Mouse (Mus musculus) layer of hippocampus, adult 11-12 months (tissue): ENCODE results near the gene Robo4.

ENCODE experiments used
- DNase-seq: peaks from one replicate; pipeline ENCODE4 v3.0.0; 2022; ENCODE audit warnings: low spot score

The Robo4 gene

DNA sequence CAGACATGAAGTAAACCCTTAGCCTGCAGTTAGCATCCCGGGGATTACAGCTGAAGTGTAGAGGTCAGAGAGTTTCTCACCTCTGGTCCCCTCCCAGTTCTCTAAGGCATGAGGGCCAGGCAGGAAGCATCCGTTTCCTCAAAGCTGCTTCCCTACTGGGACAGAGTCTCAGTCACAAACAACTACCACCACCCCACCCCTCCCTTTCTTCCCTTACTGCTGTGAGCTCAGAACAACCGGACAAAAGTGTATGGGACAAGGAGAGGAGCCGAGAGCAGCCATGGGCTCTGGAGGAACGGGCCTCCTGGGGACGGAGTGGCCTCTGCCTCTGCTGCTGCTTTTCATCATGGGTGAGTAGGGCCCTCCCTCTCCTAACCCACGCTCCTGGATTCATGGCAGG is at the start of gene Robo4:
Robo4 (plus strand) TSS at position 96 of the 400 bp plus-strand sequence.
- DNase-seq, result no peak

DNA sequence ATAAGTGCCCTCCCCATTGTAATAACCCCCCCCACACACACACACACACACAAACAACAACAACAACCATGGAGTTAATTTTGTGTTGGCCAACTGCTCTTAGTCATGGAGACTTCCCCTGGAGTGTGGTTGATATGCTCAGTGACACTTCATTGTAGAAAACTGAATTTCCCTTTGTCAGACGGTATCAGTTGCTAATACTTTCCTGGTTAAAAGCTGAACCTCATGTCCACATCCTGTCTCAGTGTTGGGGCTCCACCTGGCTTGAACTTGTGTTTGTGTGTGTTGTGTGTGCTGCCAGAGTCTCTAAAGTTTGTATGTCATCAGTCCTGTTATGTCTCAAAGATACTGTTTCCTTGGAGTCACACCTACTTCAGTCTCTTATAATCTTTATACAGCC is 47.2 kb upstream of the Robo4 start:
- DNase-seq, result no peak

DNA sequence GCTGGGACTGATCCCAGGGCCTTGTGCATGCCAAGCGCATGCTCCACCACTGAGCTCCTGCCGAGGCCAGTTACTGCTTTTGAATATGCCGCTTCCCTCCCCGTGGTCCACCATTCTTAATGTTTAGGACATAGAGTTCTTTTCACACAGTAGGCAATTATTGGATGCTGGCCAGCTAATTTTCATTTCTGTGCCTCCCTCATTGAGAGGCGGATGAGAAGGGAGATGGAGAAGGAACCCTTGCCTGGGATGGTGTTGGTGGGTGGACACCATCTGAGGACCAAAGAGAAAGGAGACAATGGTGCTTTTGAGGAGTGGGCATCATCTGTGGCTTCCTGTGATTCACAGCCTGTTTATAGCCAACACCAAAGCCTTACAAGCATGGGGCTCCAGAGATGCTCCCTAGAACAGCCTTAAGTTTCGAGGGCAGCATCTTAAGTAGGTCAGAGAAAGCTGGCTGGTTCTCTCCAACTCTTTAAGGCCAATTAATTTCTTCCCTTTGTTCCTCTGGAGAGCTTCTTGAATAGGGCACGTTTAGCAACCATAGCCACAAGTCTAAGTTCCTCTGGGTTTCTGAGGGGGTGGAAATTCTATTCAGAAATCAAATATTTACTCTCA is 42.9 kb upstream of the Robo4 start:
- DNase-seq, result peak; percentile 59

DNA sequence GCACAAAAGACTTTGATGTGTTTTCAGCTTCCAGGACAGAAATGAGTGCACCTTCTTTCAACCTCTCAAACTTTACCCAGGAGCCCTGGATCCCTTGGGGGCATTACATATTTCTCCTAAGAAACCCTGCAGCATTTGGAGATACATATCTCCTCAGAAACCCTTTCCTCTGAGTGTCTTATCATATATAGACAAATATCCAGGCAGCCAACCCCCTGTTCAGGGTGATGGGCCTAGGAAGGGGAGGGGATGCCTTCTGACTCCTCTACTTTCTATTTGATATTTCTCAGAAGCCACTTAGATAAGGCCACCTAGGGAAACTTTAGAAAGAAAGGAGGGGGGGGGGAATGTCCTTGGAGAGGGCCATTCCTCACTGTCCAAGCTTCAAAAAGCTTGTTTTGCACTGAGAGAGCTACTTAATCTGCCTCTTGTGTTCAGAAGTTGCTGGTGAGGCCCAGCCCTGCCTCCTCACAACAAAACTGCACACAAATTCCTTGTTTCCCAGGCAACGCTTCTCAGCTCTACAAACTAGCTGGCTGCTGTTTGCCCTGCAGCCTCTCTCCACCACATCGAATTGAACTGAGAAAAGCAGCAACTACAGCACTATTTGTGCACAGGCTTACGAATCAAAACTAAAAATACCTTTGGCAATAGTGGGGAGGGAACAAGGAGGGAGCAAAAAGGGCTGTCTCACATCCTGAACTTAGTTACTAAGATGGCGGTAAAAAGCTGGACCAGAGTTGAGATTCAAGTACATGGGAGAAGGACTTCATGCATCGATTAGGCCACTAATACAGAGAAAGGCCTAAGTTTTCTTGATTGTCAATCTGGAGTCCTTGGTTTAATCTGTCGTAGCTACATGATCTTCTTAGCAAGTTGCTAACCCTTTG is 42.1 kb upstream of the Robo4 start:
- DNase-seq, result peak; percentile 76

DNA sequence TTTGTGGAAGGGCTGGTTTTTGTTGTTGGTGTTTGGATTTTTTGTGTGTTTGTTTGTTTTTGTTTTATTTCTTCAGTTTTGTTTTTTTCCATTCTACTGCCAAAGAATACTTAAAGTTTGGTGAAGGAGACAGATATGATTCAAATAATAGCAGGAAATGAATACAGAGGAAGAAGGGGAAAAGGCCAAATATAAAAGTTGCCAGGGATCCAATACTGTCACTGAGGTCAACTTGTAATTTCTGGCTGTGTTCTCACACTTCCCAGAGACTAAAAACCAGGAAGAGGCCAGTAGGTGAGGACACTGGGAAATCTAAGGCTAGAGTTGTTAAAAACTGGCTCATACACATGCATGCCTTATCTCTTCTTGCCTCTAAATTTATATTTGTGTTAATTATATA is 39.6 kb upstream of the Robo4 start:
- no peak for DNase-seq

DNA sequence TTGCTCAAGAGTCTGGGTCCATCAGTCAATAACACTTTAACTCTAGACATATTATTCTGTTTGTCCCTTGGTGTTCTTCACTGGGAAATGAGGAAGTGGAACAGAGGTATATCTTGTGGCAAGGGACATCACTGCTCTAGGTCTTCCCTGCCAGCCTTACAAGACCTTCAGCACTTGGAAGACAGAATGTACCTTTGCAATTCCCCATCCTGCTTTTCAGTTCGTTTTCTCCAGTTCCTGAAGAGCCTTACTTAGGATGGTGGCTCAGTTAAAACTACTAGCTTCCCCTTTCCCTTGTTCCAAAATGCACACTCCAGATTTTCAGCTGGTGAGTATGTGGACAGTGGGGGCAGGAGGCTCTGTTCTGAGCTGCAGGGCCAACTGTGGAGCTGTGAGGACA is 38.8 kb upstream of the Robo4 start:
- DNase-seq, result no peak

DNA sequence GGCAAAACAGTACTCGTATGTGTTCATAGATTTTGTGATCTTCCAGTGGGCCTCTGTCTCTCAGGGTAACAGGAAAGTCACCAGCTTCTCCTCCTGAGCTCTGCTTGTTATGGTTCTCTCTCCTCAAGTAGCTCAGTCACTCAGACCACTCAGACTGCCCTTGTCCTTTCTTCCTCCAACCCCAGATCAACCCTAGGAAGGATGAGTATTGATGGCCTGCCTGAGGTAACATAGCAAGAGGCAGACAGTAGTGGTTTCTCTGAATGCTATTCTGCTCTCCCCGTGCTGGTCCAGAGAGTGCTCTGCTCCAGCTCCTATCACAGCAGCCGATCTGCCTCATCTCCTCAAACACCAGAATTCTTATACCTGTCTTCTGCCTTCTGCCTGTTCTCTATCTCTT is 38.1 kb upstream of the Robo4 start:
- DNase-seq, result no peak

DNA sequence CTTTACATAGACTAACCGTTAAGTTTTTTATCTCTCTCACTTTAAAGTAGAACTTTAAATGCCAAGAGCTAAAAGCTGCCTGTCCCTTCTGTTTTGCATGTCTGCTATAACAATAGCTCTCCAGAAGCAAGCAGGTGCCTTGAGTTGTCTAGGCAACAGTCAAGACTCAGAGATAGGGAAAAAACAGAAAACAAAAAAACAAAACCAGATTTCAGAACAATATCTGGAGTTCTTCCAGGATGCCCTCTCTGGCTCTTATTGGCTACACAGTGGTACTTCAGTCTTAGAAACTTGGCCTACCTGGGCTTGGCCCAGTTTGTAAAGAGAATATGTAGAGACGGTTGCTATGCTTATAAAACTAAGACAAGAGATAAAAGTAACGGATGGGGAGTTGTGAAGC is 37.3 kb upstream of the Robo4 start:
- no peak for DNase-seq

DNA sequence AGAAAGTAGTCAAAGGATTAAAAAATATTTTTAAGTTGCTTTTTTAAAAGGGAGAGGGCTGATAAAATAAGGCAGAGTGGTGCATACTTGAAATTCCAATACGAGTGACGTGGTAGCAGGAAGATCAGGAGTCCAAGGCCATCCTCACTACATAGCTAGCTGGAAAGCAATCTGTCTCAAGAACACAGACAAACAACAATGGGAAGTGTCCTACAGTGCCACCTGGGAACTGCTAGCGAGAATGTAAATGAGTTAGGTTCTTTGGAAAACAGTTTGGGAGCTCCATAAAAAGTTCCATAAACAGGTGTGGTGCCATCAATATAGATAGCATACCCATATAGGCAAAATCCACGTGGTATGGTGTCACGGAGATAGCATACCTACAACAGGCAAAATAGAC is 36.0 kb upstream of the Robo4 start:
- DNase-seq, result no peak

DNA sequence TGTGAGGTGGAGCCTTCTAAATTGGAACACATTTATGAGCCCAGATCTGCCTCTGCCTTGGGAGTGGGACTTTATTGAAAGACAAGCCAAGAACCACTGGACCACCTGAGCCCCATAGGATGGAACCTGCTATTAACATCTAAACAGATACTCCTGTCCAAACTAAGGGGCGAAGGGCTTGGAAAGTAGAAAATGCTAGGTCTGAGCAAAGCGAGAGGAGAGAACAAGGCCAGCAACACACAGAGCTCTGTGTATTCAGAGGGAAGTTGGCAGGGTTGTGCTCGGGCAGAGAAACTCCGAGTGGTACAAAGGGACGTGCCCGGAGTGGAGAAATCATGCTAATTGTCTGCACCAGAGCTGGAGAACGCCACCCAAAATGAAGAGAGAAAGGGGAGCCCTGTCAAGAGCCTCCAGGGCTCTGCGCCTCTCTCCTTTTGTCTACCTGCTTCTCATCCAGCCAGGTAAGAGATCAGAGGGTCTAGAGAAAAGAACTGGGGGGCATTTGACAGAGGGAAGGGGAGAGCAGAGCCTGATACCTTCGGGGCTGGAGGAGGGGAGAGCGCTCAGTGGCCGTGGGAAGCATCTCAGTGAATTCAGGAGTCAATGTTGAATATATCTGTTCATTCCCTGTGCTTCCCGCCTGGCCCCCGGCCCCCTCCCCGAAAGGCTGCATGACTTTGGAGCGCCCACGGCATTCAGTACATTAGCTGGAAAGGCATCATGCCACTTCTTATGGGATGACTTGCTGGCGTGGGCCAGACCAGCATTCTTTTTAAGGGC is 34.2 kb upstream of the Robo4 start, which contains the start of gene Hepacam:
Hepacam (plus strand) TSS at position 51 of the 780 bp plus-strand sequence.
- peak; percentile 66 for DNase-seq

DNA sequence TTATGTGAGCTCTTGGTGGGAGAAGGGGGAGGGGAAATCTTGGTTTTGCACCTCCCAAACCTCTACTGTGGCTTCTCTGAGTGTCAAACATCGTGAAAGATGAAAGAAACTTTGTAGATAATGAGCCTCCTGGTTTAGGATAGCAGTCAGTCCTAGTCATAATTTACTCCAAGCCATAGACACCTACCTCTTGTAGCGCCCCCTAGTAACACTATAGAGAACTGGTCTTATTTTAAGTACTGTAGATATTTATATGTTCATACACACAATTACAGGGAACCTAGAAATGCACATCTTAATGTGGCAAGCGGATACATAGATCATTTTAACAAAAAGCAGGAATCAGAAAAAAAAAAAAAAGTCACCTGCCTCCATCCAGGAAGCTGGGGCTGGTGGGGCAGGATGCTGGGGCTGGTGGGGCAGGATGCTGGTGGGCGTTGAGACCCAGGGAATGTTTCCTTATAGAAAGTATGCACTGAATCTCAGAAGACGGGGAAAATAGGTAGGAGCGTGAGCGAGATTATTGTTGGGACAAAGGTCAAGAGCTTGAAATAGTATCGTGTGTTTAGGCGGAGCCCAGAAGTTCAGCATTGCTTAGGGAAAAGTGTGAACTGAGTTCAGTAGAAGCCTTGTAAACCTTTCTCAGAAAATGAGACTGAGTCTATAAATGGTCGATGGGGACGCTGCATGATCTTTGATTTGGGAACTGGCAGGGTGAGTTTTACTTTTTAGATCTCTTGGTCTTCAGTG is 33.4 kb upstream of the Robo4 start:
- no peak for DNase-seq

DNA sequence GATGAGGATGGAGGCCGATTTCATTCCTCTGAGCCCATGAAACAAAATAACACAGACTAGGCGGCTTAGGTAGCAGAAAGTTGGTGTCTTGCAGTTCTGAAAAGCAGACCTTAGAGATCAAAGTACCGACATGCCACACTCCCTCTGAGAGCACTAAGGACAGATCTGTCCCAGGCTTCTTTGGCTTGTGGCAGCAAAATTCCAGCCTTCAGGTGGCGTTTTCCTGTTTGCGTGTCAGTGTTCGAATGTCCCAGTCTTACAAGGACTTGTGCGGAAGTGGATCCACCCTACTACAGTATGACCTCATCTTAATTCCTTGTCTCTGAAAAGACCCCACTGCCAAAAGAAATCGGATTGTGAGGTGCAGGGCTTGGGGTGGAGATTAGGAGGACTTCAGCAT is 32.8 kb upstream of the Robo4 start:
- no peak for DNase-seq

DNA sequence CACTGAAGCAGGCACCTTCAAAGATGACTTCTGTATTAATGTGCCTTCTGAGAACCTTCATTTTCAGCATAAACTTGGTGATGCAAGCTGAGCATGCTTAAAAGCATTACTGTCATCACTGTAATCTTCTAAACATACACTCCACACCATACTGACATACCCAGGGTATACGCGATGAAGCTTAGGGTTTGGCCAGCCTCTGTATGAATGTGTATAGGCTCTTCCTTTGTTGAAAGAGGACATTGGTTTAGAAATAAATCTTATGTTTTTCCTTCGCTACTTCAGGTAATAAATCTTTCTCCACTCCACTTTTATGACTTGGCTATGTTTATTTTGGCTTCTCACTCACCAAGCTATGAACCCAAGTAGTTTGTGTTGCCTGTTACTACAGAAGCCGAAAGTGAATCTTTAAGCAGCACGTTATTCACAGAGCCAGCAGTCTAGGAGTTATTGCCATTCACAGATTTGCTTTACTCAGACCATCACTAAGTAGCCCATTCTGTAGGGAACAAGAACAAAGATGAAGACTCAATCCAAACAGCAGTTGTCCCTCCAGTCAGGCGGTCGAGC is 30.4 kb upstream of the Robo4 start:
- no peak for DNase-seq

DNA sequence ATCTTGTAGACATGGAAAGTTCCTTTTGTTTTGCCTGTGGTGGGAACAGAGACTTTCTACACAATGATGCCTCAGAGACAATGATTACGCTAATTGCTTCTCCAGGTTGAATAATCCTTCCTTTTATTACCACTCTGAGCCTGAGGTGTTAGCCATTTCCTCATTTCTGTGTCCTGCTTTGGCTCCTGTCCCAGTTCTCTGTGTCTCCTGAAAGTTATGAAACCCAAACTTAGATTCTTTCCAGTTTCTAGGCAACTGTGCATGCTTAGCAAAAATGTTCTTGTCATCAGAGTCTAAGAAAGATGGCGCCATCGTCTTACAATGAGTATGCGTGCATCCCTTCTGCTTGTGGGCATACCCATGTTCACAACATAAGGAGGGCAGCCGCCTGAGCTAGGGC is 26.0 kb upstream of the Robo4 start:
- DNase-seq, result no peak

DNA sequence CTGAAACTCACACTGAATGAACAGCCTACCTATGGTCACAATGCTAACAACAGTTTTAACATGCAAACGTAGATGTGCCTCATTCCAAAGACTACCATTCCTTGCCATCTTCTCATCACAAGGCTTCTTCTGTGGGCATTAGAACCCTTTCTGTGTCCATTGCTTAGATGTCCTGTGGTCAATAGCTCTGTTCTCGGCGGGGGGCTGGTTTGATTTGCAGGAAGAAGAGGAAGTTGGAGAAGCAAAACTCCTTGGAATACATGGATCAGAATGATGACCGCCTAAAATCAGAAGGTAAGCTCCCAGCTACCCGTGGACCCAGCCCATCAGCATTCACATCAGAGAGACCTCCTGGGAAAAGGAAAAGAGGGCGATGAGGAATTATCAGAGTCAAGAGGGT is 18.5 kb upstream of the Robo4 start:
- no peak for DNase-seq

DNA sequence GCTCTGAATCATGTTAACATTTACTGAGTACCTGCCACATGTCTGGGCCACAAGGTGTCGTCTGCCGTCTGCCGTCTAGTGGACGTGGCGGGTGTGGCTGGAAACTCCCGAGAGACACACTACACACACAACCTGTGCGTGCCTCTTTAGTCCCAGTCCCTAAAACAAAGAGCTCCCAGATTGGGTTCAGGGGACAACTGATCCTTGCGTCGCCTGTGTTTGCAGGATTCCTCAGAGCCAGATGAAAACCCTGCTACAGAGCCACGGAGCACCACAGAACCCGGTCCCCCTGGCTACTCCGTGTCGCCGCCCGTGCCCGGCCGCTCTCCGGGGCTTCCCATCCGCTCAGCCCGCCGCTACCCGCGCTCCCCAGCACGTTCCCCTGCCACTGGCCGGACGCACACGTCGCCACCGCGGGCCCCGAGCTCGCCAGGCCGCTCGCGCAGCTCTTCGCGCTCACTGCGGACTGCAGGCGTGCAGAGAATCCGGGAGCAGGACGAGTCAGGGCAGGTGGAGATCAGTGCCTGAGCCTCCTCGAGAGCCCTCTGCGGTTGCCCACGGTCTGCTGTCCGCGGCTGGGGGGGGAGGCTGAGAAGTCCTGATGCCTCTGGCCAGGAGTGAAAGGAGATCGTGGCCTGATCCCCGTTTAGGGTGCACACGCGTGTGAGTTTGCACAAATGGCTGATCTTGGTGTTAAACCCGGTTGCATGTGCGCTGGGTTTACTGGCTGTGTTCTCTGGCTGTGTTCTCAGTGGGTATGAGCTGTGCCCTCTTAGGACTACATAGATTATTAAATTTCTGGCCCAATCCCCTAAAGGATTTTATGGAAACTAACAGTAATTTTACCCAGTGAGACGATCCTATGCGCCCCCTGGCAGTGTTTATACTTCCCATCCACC is 17.2 kb upstream of the Robo4 start:
- no peak for DNase-seq

DNA sequence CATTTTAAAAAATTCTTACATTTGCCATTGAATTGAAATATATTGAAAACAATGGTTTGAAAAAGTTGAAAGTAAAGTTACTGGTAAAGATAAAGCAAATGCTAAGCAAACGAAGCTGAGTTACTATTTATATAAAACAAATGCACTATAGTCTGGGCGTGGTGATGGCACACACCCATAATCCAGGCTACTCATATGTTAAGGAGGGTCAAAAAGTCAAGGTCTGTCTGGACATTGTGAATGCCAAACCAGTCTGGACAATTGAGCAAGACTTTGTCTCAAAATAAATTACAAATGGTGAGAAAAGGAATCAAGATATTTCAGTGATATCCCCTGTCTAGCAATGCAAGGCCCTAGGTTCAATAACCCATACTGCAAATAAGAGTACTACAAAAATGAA is 10.8 kb upstream of the Robo4 start:
- DNase-seq, result no peak

DNA sequence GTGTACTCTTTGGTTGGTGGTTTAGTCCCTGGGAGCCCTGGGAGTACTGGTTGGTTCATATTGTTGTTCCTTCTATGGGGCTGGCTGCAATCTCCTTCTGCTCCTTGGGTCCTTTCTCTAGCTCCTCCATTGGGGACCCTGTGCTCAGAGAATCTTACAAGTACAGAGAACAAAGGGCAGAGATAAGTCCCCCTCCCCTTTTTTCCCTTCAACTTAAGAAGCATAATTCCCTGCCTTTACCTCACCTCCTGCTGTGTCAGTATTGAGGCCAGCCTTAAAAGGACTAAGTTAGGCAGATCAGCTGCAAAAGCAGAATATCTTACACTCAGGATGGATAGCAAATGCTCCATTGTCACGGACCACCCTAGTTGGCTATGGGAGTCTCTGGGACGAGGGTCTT is 9.6 kb upstream of the Robo4 start:
- DNase-seq, result no peak

DNA sequence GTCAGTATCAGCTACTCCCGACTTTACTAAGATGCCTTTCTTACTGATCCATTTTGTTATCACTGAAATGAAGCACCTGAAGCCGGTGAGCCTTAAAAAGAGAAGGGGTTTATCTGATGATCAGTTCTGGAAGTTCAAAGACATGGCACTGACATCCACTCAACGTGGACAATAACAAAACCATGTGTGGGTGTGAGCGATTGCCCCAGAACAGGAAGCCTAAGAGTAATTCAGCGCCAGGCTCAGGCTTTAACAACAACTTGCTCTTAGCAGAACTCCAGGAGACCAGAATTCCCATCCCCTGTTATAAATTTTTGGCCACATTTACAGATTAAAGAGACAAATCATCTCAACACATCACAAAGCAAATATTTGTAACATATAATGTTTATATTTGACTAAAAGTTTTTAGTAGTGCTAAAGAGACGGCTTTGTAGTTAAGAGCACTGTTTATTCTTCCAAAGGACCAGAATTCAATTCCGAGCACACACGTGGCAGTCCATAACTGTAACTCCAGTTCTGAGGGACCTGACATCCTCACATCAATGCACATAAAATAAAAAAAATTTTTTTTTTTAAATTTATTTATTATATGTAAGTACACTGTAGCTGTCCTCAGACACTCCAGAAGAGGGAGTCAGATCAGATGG is 8.1 kb upstream of the Robo4 start:
- DNase-seq, result no peak

DNA sequence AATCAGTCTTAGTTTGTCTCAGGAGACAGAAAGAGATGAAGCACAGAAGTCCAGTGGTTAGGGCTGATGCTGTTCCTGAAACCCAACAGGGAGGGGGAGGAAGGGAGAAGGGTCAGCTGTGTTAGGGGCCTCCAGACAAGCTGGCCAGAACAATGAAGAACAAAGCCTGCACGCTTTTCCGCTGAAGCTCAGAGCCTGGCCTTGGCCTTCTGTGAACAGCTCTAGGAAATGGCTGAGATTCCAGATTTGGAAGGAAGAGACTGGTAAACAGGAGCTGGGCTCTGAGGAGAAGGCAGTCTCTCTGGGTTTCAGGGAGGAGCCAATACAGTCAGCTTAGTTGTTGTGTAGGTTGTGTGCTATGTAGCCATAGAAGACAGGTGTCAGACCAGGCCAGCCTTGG is 1.1 kb upstream of the Robo4 start:
- DNase-seq, result no peak
